Mouse (Mus musculus): ENCODE measurements around the gene Ces2h. TPM values are rescaled to one million over a fixed set of nuclear protein-coding genes. Genes with fewer than 3 reads are reported as not detected.

Gene Ces2h
- not detected in 2 replicates for polyA plus RNA-seq (2014; fragmentation: Nextera tagmentation; extraction: Ambion mirVana)

DNA sequence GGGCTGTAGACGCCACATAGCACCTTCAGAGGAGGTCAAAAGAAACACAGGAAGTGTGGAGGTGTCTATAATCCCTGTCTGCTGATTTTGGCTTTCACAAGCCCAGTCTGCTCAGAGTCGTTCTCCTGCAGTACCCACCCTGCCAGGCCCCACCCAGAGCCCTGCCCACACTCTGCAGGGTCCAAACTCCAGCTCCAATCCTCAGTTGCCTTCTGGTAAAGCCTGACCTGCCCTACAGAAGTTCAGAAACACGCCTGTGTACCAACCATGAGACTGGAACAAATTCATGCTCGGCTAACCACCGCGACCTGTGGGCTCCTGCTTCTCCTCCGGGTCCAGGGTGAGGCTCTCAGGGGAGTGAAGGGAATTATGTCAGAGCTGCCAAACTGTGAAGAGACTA lies at the start of gene Ces2h:
TSS of gene Ces2h (plus strand) at position 268 of the 400 bp plus-strand sequence.
- no peak within 1 kb of the TSS for H3K4me3 ChIP-seq (ENCODE audit: low read depth, low read length)
- 89% methylated on average over 7 of the region's 7 CpGs for WGBS
- no peak within 1 kb of the TSS for H3K27ac ChIP-seq (ENCODE audit: low read depth, low read length)
- no peaks in the 10 kb centered on the region for H3K4me1 ChIP-seq (replicated peaks; ENCODE audit: control insufficient read depth, insufficient read depth, low read length)
- no peak within 1 kb of the TSS for H3K4me2 ChIP-seq (replicated peaks; ENCODE audit: low read depth, low read length)
- no peaks in the 10 kb centered on the region for H3K27me3 ChIP-seq (ENCODE audit: control insufficient read depth, insufficient read depth, low read length)
- no peaks in the 10 kb centered on the region for H3K36me3 ChIP-seq (ENCODE audit: control insufficient read depth, insufficient read depth, low read length)
- H3K9ac ChIP-seq (ENCODE audit: low read depth, low read length): no peak within 1 kb of the TSS
- ATAC-seq (ENCODE audit: low FRiP score) (no peak), DNase-seq (ENCODE audit: low spot score) (no peak)
- no peaks in the 10 kb centered on the region for H3K9me3 ChIP-seq (ENCODE audit: control insufficient read depth, low read length)

DNA sequence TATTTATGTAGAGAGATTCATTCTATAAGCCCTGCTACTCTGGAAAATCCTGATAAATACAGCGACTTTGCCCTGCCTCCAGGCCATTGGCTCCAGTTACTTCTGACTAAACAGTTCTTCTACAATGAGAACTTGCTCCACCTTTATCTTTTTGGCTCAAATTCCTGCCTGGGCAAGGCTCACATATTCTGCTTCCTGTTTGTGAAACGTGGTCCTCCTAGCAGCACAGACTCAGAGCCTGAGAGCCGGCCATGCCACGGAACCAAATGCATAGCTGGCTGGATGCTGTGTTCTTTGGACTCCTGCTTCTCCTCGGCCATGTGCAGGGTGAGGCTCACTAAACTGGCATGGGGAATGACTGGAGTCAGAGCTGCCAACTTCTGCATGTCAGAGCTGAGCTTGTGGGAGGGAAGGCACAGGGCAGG lies 39.1 kb upstream of the Ces2h start, which contains the start of gene Ces2g:
TSS of gene Ces2g (plus strand) at position 182 of the 425 bp plus-strand sequence.
- no peak within 1 kb of the TSS for H3K4me3 ChIP-seq (ENCODE audit: low read depth, low read length)
- H3K27ac ChIP-seq (ENCODE audit: low read depth, low read length): no peak within 1 kb of the TSS
- no peaks in the 10 kb centered on the region for H3K27me3 ChIP-seq (ENCODE audit: control insufficient read depth, insufficient read depth, low read length)
- H3K36me3 ChIP-seq (ENCODE audit: control insufficient read depth, insufficient read depth, low read length): no peaks in the 10 kb centered on the region
- DNase-seq (ENCODE audit: low spot score): no peak
- H3K4me2 ChIP-seq (replicated peaks; ENCODE audit: low read depth, low read length): no peak within 1 kb of the TSS
- WGBS: 73% methylated on average over 5 of the region's 5 CpGs
- no peaks in the 10 kb centered on the region for H3K4me1 ChIP-seq (replicated peaks; ENCODE audit: control insufficient read depth, insufficient read depth, low read length)
- no peaks in the 10 kb centered on the region for H3K9me3 ChIP-seq (ENCODE audit: control insufficient read depth, low read length)
- no peak for ATAC-seq (ENCODE audit: low FRiP score)
- H3K9ac ChIP-seq (ENCODE audit: low read depth, low read length): no peak within 1 kb of the TSS

DNA sequence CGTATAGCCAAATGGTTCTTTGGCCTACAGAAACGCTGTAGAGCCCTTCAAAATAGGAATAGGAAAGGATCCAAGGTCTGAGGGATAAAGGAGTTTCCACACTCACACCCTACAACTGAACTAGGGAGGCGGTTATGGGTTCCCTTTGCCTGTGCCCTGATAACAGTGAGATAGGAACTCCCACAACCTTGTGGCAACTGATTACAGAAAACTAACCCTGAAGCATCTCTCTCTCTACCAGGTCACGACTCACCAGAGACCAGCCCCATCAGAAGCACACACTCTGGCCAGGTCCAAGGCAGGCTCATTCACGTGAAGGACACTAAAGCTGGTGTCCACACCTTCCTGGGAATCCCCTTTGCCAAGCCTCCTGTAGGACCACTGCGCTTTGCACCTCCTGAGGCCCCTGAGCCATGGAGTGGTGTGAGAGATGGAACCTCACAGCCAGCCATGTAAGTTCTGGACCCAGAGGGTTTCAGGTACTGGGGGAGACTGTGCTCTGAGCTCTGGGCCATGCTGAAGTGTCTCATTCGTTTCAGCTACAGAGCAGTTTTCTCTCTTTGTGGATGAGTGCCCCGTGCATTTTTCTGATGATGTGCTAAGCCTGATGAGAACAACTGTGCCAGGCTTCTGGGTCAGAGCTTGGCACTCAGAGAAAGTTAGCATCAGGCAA lies 38.3 kb upstream of the Ces2h start:
- H3K36me3 ChIP-seq (ENCODE audit: control insufficient read depth, insufficient read depth, low read length): no peaks in the 10 kb centered on the region
- no peak overlapping the region for H3K4me3 ChIP-seq (ENCODE audit: low read depth, low read length)
- H3K9ac ChIP-seq (ENCODE audit: low read depth, low read length): no peak overlapping the region
- H3K4me2 ChIP-seq (replicated peaks; ENCODE audit: low read depth, low read length): no peak overlapping the region
- no peaks in the 10 kb centered on the region for H3K4me1 ChIP-seq (replicated peaks; ENCODE audit: control insufficient read depth, insufficient read depth, low read length)
- DNase-seq (ENCODE audit: low spot score) (no peak), ATAC-seq (ENCODE audit: low FRiP score) (no peak)
- WGBS: 77% methylated on average over 8 of the region's 8 CpGs
- no peaks in the 10 kb centered on the region for H3K27me3 ChIP-seq (ENCODE audit: control insufficient read depth, insufficient read depth, low read length)
- no peaks in the 10 kb centered on the region for H3K9me3 ChIP-seq (ENCODE audit: control insufficient read depth, low read length)
- H3K27ac ChIP-seq (ENCODE audit: low read depth, low read length): no peak overlapping the region

DNA sequence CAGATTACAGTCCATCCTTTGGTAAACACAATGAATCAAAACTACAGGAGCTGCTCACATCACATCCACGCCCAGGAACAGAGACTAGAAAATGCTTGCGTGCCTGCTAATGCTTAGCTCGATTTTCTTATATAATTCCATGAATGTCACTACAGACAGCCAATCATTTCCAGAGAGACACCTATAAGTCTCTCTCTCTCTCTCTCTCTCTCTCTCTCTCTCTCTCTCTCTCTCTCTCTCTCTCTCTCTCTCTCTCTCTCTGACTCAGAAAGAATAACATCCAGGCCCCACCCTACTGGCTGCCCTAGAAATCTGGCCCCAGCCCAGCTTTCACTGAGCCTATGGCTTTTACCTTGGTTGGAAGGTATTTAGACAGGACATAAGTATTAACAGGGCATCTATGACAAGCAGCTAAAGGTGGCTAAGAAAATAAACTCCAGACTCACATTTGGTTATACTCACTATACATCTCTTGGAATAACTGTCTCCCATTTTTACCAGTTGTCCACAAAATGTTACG lies 37.2 kb upstream of the Ces2h start:
- Histone ChIP-seq H3K4me2 (replicated peaks; ENCODE audit: low read depth, low read length) (no peak overlapping the region), H3K4me1 (replicated peaks; ENCODE audit: control insufficient read depth, insufficient read depth, low read length) (no peaks in the 10 kb centered on the region), H3K27ac (ENCODE audit: low read depth, low read length) (no peak overlapping the region), H3K36me3 (ENCODE audit: control insufficient read depth, insufficient read depth, low read length) (no peaks in the 10 kb centered on the region), H3K4me3 (ENCODE audit: low read depth, low read length) (no peak overlapping the region), H3K27me3 (ENCODE audit: control insufficient read depth, insufficient read depth, low read length) (no peaks in the 10 kb centered on the region), H3K9ac (ENCODE audit: low read depth, low read length) (no peak overlapping the region), H3K9me3 (ENCODE audit: control insufficient read depth, low read length) (no peaks in the 10 kb centered on the region)
- whole genome bisulfite sequencing: 91% methylated on average over 4 of the region's 4 CpGs
- no peak for ATAC-seq (ENCODE audit: low FRiP score)
- DNase-seq (ENCODE audit: low spot score): no peak

DNA sequence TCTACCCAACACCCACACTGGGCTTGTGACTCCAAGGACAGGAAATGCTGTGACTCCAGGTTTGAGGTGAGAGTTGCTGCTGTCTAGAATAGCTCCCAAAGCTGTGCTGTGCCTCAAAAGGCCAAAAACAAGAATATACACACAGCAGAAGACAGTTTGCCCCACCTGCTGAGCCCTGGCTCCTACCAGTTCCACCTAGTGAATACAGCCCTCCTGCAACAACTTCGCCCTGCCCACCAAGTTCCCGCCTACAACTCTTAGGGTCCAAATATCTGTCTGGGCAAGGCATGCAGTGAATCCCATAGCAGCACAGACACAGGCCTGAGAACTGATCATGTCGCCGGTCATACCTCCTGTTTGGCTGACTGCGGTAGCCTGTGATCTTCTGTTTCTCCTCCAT lies 16.5 kb upstream of the Ces2h start:
- Histone ChIP-seq H3K27ac (ENCODE audit: low read depth, low read length) (no peak overlapping the region), H3K36me3 (ENCODE audit: control insufficient read depth, insufficient read depth, low read length) (no peaks in the 10 kb centered on the region), H3K27me3 (ENCODE audit: control insufficient read depth, insufficient read depth, low read length) (no peaks in the 10 kb centered on the region), H3K4me3 (ENCODE audit: low read depth, low read length) (no peak overlapping the region), H3K9me3 (ENCODE audit: control insufficient read depth, low read length) (no peaks in the 10 kb centered on the region), H3K9ac (ENCODE audit: low read depth, low read length) (no peak overlapping the region), H3K4me2 (replicated peaks; ENCODE audit: low read depth, low read length) (no peak overlapping the region), H3K4me1 (replicated peaks; ENCODE audit: control insufficient read depth, insufficient read depth, low read length) (no peaks in the 10 kb centered on the region)
- ATAC-seq (ENCODE audit: low FRiP score): no peak
- 91% methylated on average over 5 of the region's 5 CpGs for whole genome bisulfite sequencing
- DNase-seq (ENCODE audit: low spot score): no peak

GRCm38 (mm10) chr8:104984942-104985341 lies 15.7 kb upstream of the Ces2h start:
- no peaks in the 10 kb centered on the region for H3K4me1 ChIP-seq (replicated peaks; ENCODE audit: control insufficient read depth, insufficient read depth, low read length)
- H3K4me2 ChIP-seq (replicated peaks; ENCODE audit: low read depth, low read length): no peak overlapping the region
- H3K9ac ChIP-seq (ENCODE audit: low read depth, low read length): no peak overlapping the region
- 91% methylated on average over 2 of the region's 2 CpGs for WGBS
- DNase-seq (ENCODE audit: low spot score): no peak
- no peaks in the 10 kb centered on the region for H3K36me3 ChIP-seq (ENCODE audit: control insufficient read depth, insufficient read depth, low read length)
- no peaks in the 10 kb centered on the region for H3K9me3 ChIP-seq (ENCODE audit: control insufficient read depth, low read length)
- H3K27me3 ChIP-seq (ENCODE audit: control insufficient read depth, insufficient read depth, low read length): no peaks in the 10 kb centered on the region
- no peak overlapping the region for H3K27ac ChIP-seq (ENCODE audit: low read depth, low read length)
- H3K4me3 ChIP-seq (ENCODE audit: low read depth, low read length): no peak overlapping the region
- ATAC-seq (ENCODE audit: low FRiP score): no peak

DNA sequence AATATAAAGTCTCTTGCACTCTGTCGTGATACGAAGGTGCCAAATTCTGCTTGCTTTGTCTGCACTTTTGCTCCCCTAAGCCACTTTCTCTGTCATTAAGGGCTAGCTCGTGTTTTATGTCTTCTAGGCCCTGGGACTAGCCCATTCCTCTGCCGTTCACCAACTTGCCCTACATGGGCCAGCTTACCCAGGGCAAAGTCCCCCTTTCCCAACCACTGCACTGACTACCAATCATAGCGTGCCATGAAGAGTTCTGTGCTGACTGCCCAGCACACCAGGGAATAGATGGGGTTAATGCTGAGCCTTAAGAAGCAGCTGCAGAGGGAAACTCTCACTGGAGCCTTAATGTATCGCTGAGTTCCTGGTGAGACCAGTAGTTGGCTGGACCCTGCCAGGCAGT lies 2.5 kb upstream of the Ces2h start:
- Histone ChIP-seq H3K9me3 (ENCODE audit: control insufficient read depth, low read length) (no peaks in the 10 kb centered on the region), H3K27ac (ENCODE audit: low read depth, low read length) (no peak overlapping the region), H3K9ac (ENCODE audit: low read depth, low read length) (no peak overlapping the region), H3K27me3 (ENCODE audit: control insufficient read depth, insufficient read depth, low read length) (no peaks in the 10 kb centered on the region), H3K4me2 (replicated peaks; ENCODE audit: low read depth, low read length) (no peak overlapping the region), H3K4me1 (replicated peaks; ENCODE audit: control insufficient read depth, insufficient read depth, low read length) (no peaks in the 10 kb centered on the region), H3K36me3 (ENCODE audit: control insufficient read depth, insufficient read depth, low read length) (no peaks in the 10 kb centered on the region), H3K4me3 (ENCODE audit: low read depth, low read length) (no peak overlapping the region)
- no peak for ATAC-seq (ENCODE audit: low FRiP score)
- DNase-seq (ENCODE audit: low spot score): no peak
- 83% methylated on average over 6 of the region's 6 CpGs for WGBS

DNA sequence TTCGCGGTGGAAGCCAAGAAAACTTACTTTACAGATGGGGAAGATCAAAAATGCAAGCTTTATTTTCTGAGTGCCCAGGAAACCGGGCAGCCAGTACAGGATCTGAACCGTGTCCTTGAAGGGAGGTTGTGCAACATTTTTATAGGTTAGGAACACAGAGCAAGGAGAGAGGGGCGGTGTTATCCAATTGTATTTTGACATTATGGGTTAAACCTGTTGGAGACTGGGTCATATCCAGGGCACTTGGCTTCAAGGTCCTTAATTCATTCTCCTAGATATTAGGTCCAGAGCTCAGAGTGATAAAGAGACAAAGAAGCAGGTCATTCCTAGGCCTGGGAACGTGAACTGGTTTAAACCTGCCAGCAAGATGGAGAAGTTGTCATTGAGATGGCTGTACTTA lies 1.5 kb upstream of the Ces2h start:
- DNase-seq (ENCODE audit: low spot score) (no peak), ATAC-seq (ENCODE audit: low FRiP score) (no peak)
- Histone ChIP-seq H3K9ac (ENCODE audit: low read depth, low read length) (no peak overlapping the region), H3K4me1 (replicated peaks; ENCODE audit: control insufficient read depth, insufficient read depth, low read length) (no peaks in the 10 kb centered on the region), H3K27ac (ENCODE audit: low read depth, low read length) (no peak overlapping the region), H3K9me3 (ENCODE audit: control insufficient read depth, low read length) (no peaks in the 10 kb centered on the region), H3K27me3 (ENCODE audit: control insufficient read depth, insufficient read depth, low read length) (no peaks in the 10 kb centered on the region), H3K4me2 (replicated peaks; ENCODE audit: low read depth, low read length) (no peak overlapping the region), H3K4me3 (ENCODE audit: low read depth, low read length) (no peak overlapping the region), H3K36me3 (ENCODE audit: control insufficient read depth, insufficient read depth, low read length) (no peaks in the 10 kb centered on the region)
- 83% methylated on average over 6 of the region's 6 CpGs for WGBS

- no peaks in the 10 kb centered on the region for H3K9me3 ChIP-seq (ENCODE audit: control insufficient read depth, low read length)
- ATAC-seq (ENCODE audit: low FRiP score): no peak
- H3K9ac ChIP-seq (ENCODE audit: low read depth, low read length): no peak overlapping the region
- H3K4me3 ChIP-seq (ENCODE audit: low read depth, low read length): no peak overlapping the region
- no peak for DNase-seq (ENCODE audit: low spot score)
- 87% methylated on average over 2 of the region's 2 CpGs for WGBS
- no peak overlapping the region for H3K27ac ChIP-seq (ENCODE audit: low read depth, low read length)
- H3K27me3 ChIP-seq (ENCODE audit: control insufficient read depth, insufficient read depth, low read length): no peaks in the 10 kb centered on the region
- no peaks in the 10 kb centered on the region for H3K4me1 ChIP-seq (replicated peaks; ENCODE audit: control insufficient read depth, insufficient read depth, low read length)
- H3K4me2 ChIP-seq (replicated peaks; ENCODE audit: low read depth, low read length): no peak overlapping the region
- no peaks in the 10 kb centered on the region for H3K36me3 ChIP-seq (ENCODE audit: control insufficient read depth, insufficient read depth, low read length)
These were observed 9.3 kb downstream of the Ces2h start for GRCm38 (mm10) chr8:105010000-105010399.

Measured in hindbrain, embryonic 11.5 days (tissue).